Mouse (Mus musculus) CH12.LX (cell line): Measurements from ENCODE around the gene Apoc2. TPM values are rescaled to one million over a fixed set of nuclear protein-coding genes. Genes with fewer than 3 reads are reported as not detected.

Experiments used
- DNase-seq: peaks from one replicate; pipeline ENCODE4 v3.0.0-alpha.2; 2013; ENCODE audit errors: extremely low read depth
- H3K27ac ChIP-seq: 2 replicates; pipeline ENCODE4 v1.5.1; 2012; ENCODE audit warnings: low read depth, mild to moderate bottlenecking, control low read depth, moderate library complexity; ENCODE audit not compliant: insufficient read depth
- H3K27me3 ChIP-seq: replicated peaks from 2 replicates; pipeline ENCODE3; 2012; ENCODE audit warnings: inconsistent platforms
- H3K36me3 ChIP-seq, 2 experiments: replicated peaks in 1 of 2; 2 replicates each; pipeline versions ENCODE3 to v1.6.1; 2012; ENCODE audit warnings: inconsistent platforms in 1 of 2, low read length in 1 of 2, mild to moderate bottlenecking in 1 of 2, mixed read lengths in 1 of 2, moderate library complexity in 1 of 2; ENCODE audit not compliant: control insufficient read depth in 1 of 2, insufficient read depth in 1 of 2
- H3K4me1 ChIP-seq, 2 experiments: 2 replicates each; pipeline ENCODE4 v1.6.1; 2012; ENCODE audit warnings: inconsistent platforms in 1 of 2, moderate library complexity in 1 of 2; ENCODE audit not compliant: insufficient read depth in 2 of 2, control insufficient read depth in 1 of 2
- H3K4me2 ChIP-seq: 2 replicates; pipeline ENCODE4 v1.6.1; 2012; ENCODE audit warnings: low read depth, mild to moderate bottlenecking, control low read depth; ENCODE audit not compliant: poor library complexity, insufficient read depth, severe bottlenecking
- H3K4me3 ChIP-seq, 3 experiments: fragments of 150-350 bp in 1 of 3; sonication (generic) in 1 of 3; replicated peaks in 1 of 3; 2 replicates each; pipeline versions ENCODE3 to v1.5.1; 2011 to 2012; ENCODE audit warnings: low read depth in 2 of 3, low read length in 2 of 3, mild to moderate bottlenecking in 2 of 3, moderate library complexity in 2 of 3, control low read depth in 1 of 3, improper control_type of control experiment in 1 of 3, inconsistent platforms in 1 of 3, mixed read lengths in 1 of 3; ENCODE audit not compliant: poor library complexity in 1 of 3
- H3K79me2 ChIP-seq: replicated peaks from 2 replicates; pipeline ENCODE4 v1.6.1; 2012; ENCODE audit warnings: mild to moderate bottlenecking, moderate library complexity; ENCODE audit not compliant: control insufficient read depth, poor library complexity, insufficient read depth, severe bottlenecking; ENCODE audit errors: extremely low read depth
- H3K9ac ChIP-seq: 2 replicates; pipeline ENCODE4 v1.6.1; 2012; ENCODE audit warnings: low read depth, mild to moderate bottlenecking, control low read depth, moderate library complexity; ENCODE audit not compliant: insufficient read depth
- H3K9me3 ChIP-seq: replicated peaks from 2 replicates; pipeline ENCODE3; 2012; ENCODE audit warnings: low read length, inconsistent platforms, mixed read lengths
- BHLHE40 ChIP-seq: IDR thresholded peaks from 2 replicates; pipeline ENCODE4 v1.6.1; 2011; ENCODE audit warnings: mild to moderate bottlenecking, low read depth, low read length, improper control_type of control experiment
- CTCF ChIP-seq, 2 experiments: IDR thresholded peaks in 1 of 2; conservative IDR thresholded peaks in 1 of 2; 2 replicates each; pipeline ENCODE4 v1.5.1; 2011 to 2012; ENCODE audit warnings: low read depth in 2 of 2, low read length in 2 of 2, improper control_type of control experiment in 1 of 2, inconsistent platforms in 1 of 2, mild to moderate bottlenecking in 1 of 2, moderate library complexity in 1 of 2
- ELF1 ChIP-seq: IDR thresholded peaks from 2 replicates; pipeline ENCODE4 v1.6.1; 2014; ENCODE audit warnings: low read depth, mild to moderate bottlenecking, inconsistent platforms, low read length, improper control_type of control experiment
- GABPA ChIP-seq: IDR thresholded peaks from 2 replicates; pipeline ENCODE4 v1.6.1; 2012; ENCODE audit warnings: low read depth, low read length, improper control_type of control experiment, inconsistent platforms; ENCODE audit not compliant: insufficient replicate concordance
- IRF4 ChIP-seq: IDR thresholded peaks from 2 replicates; pipeline ENCODE4 v1.6.1; 2014; ENCODE audit warnings: low read depth, mild to moderate bottlenecking, inconsistent platforms, low read length, improper control_type of control experiment
- JUN ChIP-seq: IDR thresholded peaks from 2 replicates; pipeline ENCODE4 v1.6.1; 2011; ENCODE audit warnings: low read depth, mild to moderate bottlenecking, low read length, improper control_type of control experiment, moderate library complexity; ENCODE audit not compliant: insufficient read depth
- MXI1 ChIP-seq: IDR thresholded peaks from 2 replicates; pipeline ENCODE4 v1.6.1; 2011; ENCODE audit warnings: mild to moderate bottlenecking, low read depth, low read length, improper control_type of control experiment
- POLR2AphosphoS2 ChIP-seq: IDR thresholded peaks from 2 replicates; pipeline ENCODE4 v1.6.1; 2011; ENCODE audit warnings: low read depth, low read length, improper control_type of control experiment
- TBP ChIP-seq: conservative IDR thresholded peaks from 2 replicates; pipeline ENCODE4 v1.6.1; 2011; ENCODE audit warnings: low read depth, low read length, improper control_type of control experiment
- TCF12 ChIP-seq: IDR thresholded peaks from 2 replicates; pipeline ENCODE4 v1.6.1; 2014; ENCODE audit warnings: low read depth, mild to moderate bottlenecking, inconsistent platforms, low read length, improper control_type of control experiment
- UBTF ChIP-seq: IDR thresholded peaks from 2 replicates; pipeline ENCODE4 v1.6.1; 2012; ENCODE audit warnings: low read depth, mild to moderate bottlenecking, inconsistent platforms, low read length, improper control_type of control experiment, moderate library complexity
- dilution Hi-C: fragments of 300-500 bp; cut with MboI; formaldehyde crosslinking; loops from 2 replicates; pipeline ENCODE4 v1.14.3; 2020; ENCODE audit warnings: low sequenced_read_pairs; ENCODE audit not compliant: extremely low pct_unique_long_range_greater_than_20kb, extremely low pct_ligation_motif_present
- in situ Hi-C: fragments of 300-500 bp; cut with MboI; formaldehyde crosslinking; loops from 3 replicates; pipeline ENCODE4 v1.14.3; 2019; ENCODE audit warnings: low sequenced_read_pairs, low pct_ligation_motif_present, low pct_unique_long_range_greater_than_20kb, mixed read lengths
- polyA plus RNA-seq: library from polyadenylated mRNA; unstranded; fragments of >175 nt; gene quantifications from 2 replicates; pipeline ENCODE4 v1.2.1, GENCODE M21; 2012; ENCODE audit warnings: low read depth; ENCODE audit not compliant: insufficient read length
- total RNA-seq, 2 experiments: library from RNA; depleted of rRNA; stranded (reverse); fragments of 300-350 nt in 1 of 2; fragments of >200 nt in 1 of 2; gene quantifications; 2 replicates each; pipeline ENCODE4 v1.2.3; 2012 to 2014

The Apoc2 gene
- total and polyA plus RNA-seq, 3 experiments = not detected

- no peak for TF ChIP-seq MXI1
- no peak for TF ChIP-seq JUN
- no peak for TF ChIP-seq TBP
- TF ChIP-seq, all 38 proteins: peak for 0
- Histone ChIP-seq H3K27ac (no peak overlapping the region), H3K9ac (no peak overlapping the region), H3K79me2 (peaks cover 3% of the 10 kb centered on the region; the same call in 1 of the 2 replicates), H3K9me3 (no peaks in the 10 kb centered on the region), H3K36me3 (peaks cover 66 to 88% of the 10 kb centered on the region in 2 experiments), H3K4me3 (no peak overlapping the region), H3K27me3 (no peaks in the 10 kb centered on the region), H3K4me2 (no peak overlapping the region), H3K4me1 (peaks cover 0 to 8% of the 10 kb centered on the region in 2 experiments; a peak in 2 of 4 replicates)
- dilution Hi-C loops (no loop called here), in situ Hi-C loops (no loop called here)
- no peak for DNase-seq
Measured at GRCm38 (mm10) chr7:19651063-19651786, 26.5 kb downstream of the Apoc2 start.

- Histone ChIP-seq H3K4me3 (no peak overlapping the region), H3K27me3 (no peaks in the 10 kb centered on the region), H3K4me1 (peaks cover 0 to 17% of the 10 kb centered on the region in 2 experiments; a peak in 2 of 4 replicates), H3K79me2 (no peaks in the 10 kb centered on the region), H3K9ac (no peak overlapping the region), H3K27ac (no peak overlapping the region), H3K36me3 (peaks cover 83 to 88% of the 10 kb centered on the region in 2 experiments), H3K9me3 (no peaks in the 10 kb centered on the region), H3K4me2 (no peak overlapping the region)
- no peak for DNase-seq
- dilution Hi-C loops = no loop called here
- TF ChIP-seq POLR2AphosphoS2 (no peak), IRF4 (no peak), CTCF (conservative IDR thresholded peaks at IDR 0.05 in 1 of 2, IDR thresholded peaks at IDR 0.05 in 1 of 2; ENCODE audit: low read depth in 2 of 2, low read length in 2 of 2) (no peak)
- in situ Hi-C loops = no loop called here
Measured at GRCm38 (mm10) chr7:19641223-19641622, 36.5 kb downstream of the Apoc2 start.

- dilution Hi-C loops (no loop called here), in situ Hi-C loops (no loop called here)
- Histone ChIP-seq H3K4me2 (no peak overlapping the region), H3K4me3 (no peak overlapping the region), H3K79me2 (no peaks in the 10 kb centered on the region), H3K9ac (no peak overlapping the region), H3K27me3 (no peaks in the 10 kb centered on the region), H3K4me1 (peaks cover 10 to 43% of the 10 kb centered on the region in 2 experiments), H3K9me3 (no peaks in the 10 kb centered on the region), H3K27ac (no peak overlapping the region), H3K36me3 (peaks cover 81 to 86% of the 10 kb centered on the region in 2 experiments)
- no peak for DNase-seq
- TF ChIP-seq UBTF = no peak
- no peak for TF ChIP-seq ELF1
- no peak for TF ChIP-seq BHLHE40
- no peak for TF ChIP-seq GABPA
- TF ChIP-seq CTCF (conservative IDR thresholded peaks at IDR 0.05 in 1 of 2, IDR thresholded peaks at IDR 0.05 in 1 of 2; ENCODE audit: low read depth in 2 of 2, low read length in 2 of 2) = no peak
- TF ChIP-seq JUN = no peak
- no peak for TF ChIP-seq TCF12
- no peak for TF ChIP-seq IRF4
Measured at GRCm38 (mm10) chr7:19635074-19635827, 42.5 kb downstream of the Apoc2 start.
